Mouse (Mus musculus) forebrain, embryonic 13.5 days (tissue): ENCODE data around the gene Taco1. TPM values are rescaled to one million over a fixed set of nuclear protein-coding genes. Genes with fewer than 3 reads are reported as not detected.

ENCODE experiments used
- ATAC-seq: fragments of 200-750 bp; cut with Nextera tagmentation; 2 replicates; pipeline ENCODE4 v1.8.0; 2017
- H3K27ac ChIP-seq: fragments of 300-500 bp; sonication (generic); 2 replicates; pipeline ENCODE4 v1.5.1; 2015; ENCODE audit warnings: inconsistent platforms, mild to moderate bottlenecking, moderate library complexity
- H3K27me3 ChIP-seq: fragments of 300-500 bp; sonication (generic); 2 replicates; pipeline ENCODE4 v1.6.1; 2015; ENCODE audit warnings: mild to moderate bottlenecking, inconsistent platforms
- H3K36me3 ChIP-seq: fragments of 300-500 bp; sonication (generic); 2 replicates; pipeline ENCODE4 v1.6.1; 2015; ENCODE audit warnings: mild to moderate bottlenecking, inconsistent platforms; ENCODE audit not compliant: poor library complexity, severe bottlenecking
- H3K4me1 ChIP-seq: fragments of 300-500 bp; sonication (generic); 2 replicates; pipeline ENCODE4 v1.6.1; 2015; ENCODE audit warnings: inconsistent platforms
- H3K4me2 ChIP-seq: fragments of 300-500 bp; sonication (generic); 2 replicates; pipeline ENCODE4 v1.6.1; 2015; ENCODE audit warnings: inconsistent platforms, mild to moderate bottlenecking, moderate library complexity
- H3K4me3 ChIP-seq: fragments of 300-500 bp; sonication (generic); 2 replicates; pipeline ENCODE4 v1.5.1; 2015; ENCODE audit warnings: mild to moderate bottlenecking, inconsistent platforms
- H3K9ac ChIP-seq: fragments of 300-500 bp; sonication (generic); 2 replicates; pipeline ENCODE4 v1.6.1; 2015; ENCODE audit warnings: mild to moderate bottlenecking, inconsistent platforms
- H3K9me3 ChIP-seq: fragments of 300-500 bp; sonication (generic); replicated peaks from 2 replicates; pipeline ENCODE4 v1.6.1; 2016; ENCODE audit warnings: inconsistent platforms
- WGBS: fragments of 180-500 bp; shearing (Covaris S2); methylation state at CpG from one replicate; pipeline ENCODE4 v1.1.7; 2015; 5-methylcytosine and 5-hydroxymethylcytosine counted together
- polyA plus RNA-seq: library from polyadenylated mRNA; unstranded; fragments of >200 nt; fragmentation: Nextera tagmentation; extraction: Ambion mirVana; gene quantifications from 2 replicates; pipeline ENCODE4 v1.2.1, GENCODE M21; 2015

Gene Taco1
- polyA plus RNA-seq, 1 experiment from 2014 or later: 8.9 TPM

GRCm38 (mm10) chr11:106044349-106044748 is 21.5 kb upstream of the Taco1 start:
- Histone ChIP-seq H3K4me2 (no peak overlapping the region), H3K4me3 (no peak overlapping the region), H3K4me1 (peaks cover 5% of the 10 kb centered on the region), H3K27me3 (no peaks in the 10 kb centered on the region), H3K9me3 (no peaks in the 10 kb centered on the region), H3K9ac (no peak overlapping the region), H3K27ac (no peak overlapping the region), H3K36me3 (peaks cover 27% of the 10 kb centered on the region)
- ATAC-seq: no peak

GRCm38 (mm10) chr11:106045256-106045655 is 20.6 kb upstream of the Taco1 start:
- no peaks in the 10 kb centered on the region for H3K9me3 ChIP-seq
- H3K27me3 ChIP-seq: no peaks in the 10 kb centered on the region
- no peak for ATAC-seq
- no peaks in the 10 kb centered on the region for H3K4me1 ChIP-seq
- H3K4me2 ChIP-seq: no peak overlapping the region
- no peak overlapping the region for H3K9ac ChIP-seq
- H3K27ac ChIP-seq: no peak overlapping the region
- H3K36me3 ChIP-seq: peaks cover 37% of the 10 kb centered on the region
- no peak overlapping the region for H3K4me3 ChIP-seq
- WGBS: 94% methylated on average over 1 of the region's 1 CpGs

GRCm38 (mm10) chr11:106045780-106046179 is 20.1 kb upstream of the Taco1 start:
- 93% methylated on average over 3 of the region's 3 CpGs for WGBS
- H3K4me2 ChIP-seq: no peak overlapping the region
- no peak overlapping the region for H3K9ac ChIP-seq
- no peaks in the 10 kb centered on the region for H3K9me3 ChIP-seq
- H3K4me1 ChIP-seq: no peaks in the 10 kb centered on the region
- no peaks in the 10 kb centered on the region for H3K27me3 ChIP-seq
- no peak overlapping the region for H3K27ac ChIP-seq
- H3K36me3 ChIP-seq: peaks cover 42% of the 10 kb centered on the region
- ATAC-seq: no peak
- H3K4me3 ChIP-seq: no peak overlapping the region

GRCm38 (mm10) chr11:106046584-106046983 is 19.3 kb upstream of the Taco1 start:
- Histone ChIP-seq H3K9ac (no peak overlapping the region), H3K9me3 (no peaks in the 10 kb centered on the region), H3K36me3 (peaks cover 50% of the 10 kb centered on the region), H3K4me2 (no peak overlapping the region), H3K4me3 (no peak overlapping the region), H3K27ac (no peak overlapping the region), H3K27me3 (no peaks in the 10 kb centered on the region), H3K4me1 (no peaks in the 10 kb centered on the region)
- 86% methylated on average over 9 of the region's 9 CpGs for WGBS
- ATAC-seq: no peak

GRCm38 (mm10) chr11:106053921-106054320 is 11.9 kb upstream of the Taco1 start:
- ATAC-seq: no peak
- Histone ChIP-seq H3K36me3 (peaks cover 99% of the 10 kb centered on the region), H3K4me1 (no peaks in the 10 kb centered on the region), H3K27me3 (no peaks in the 10 kb centered on the region), H3K9me3 (no peaks in the 10 kb centered on the region), H3K4me2 (no peak overlapping the region), H3K4me3 (no peak overlapping the region), H3K9ac (no peak overlapping the region), H3K27ac (no peak overlapping the region)
- 93% methylated on average over 2 of the region's 2 CpGs for WGBS

GRCm38 (mm10) chr11:106054600-106054999 is 11.3 kb upstream of the Taco1 start:
- H3K4me3 ChIP-seq: no peak overlapping the region
- 97% methylated on average over 8 of the region's 8 CpGs for WGBS
- H3K36me3 ChIP-seq: peaks cover 99% of the 10 kb centered on the region
- ATAC-seq: no peak
- H3K27ac ChIP-seq: no peak overlapping the region
- H3K27me3 ChIP-seq: no peaks in the 10 kb centered on the region
- no peaks in the 10 kb centered on the region for H3K4me1 ChIP-seq
- no peak overlapping the region for H3K4me2 ChIP-seq
- no peak overlapping the region for H3K9ac ChIP-seq
- no peaks in the 10 kb centered on the region for H3K9me3 ChIP-seq

GRCm38 (mm10) chr11:106055341-106055740 is 10.5 kb upstream of the Taco1 start:
- H3K27ac ChIP-seq: no peak overlapping the region
- H3K9me3 ChIP-seq: no peaks in the 10 kb centered on the region
- H3K36me3 ChIP-seq: peaks cover 97% of the 10 kb centered on the region
- H3K4me1 ChIP-seq: no peaks in the 10 kb centered on the region
- H3K9ac ChIP-seq: no peak overlapping the region
- no peaks in the 10 kb centered on the region for H3K27me3 ChIP-seq
- no peak overlapping the region for H3K4me3 ChIP-seq
- WGBS: 95% methylated on average over 6 of the region's 6 CpGs
- ATAC-seq: no peak
- no peak overlapping the region for H3K4me2 ChIP-seq

GRCm38 (mm10) chr11:106056819-106057491 is 8.9 kb upstream of the Taco1 start:
- 93% methylated on average over 8 of the region's 8 CpGs for WGBS
- no peaks in the 10 kb centered on the region for H3K4me1 ChIP-seq
- no peak overlapping the region for H3K4me2 ChIP-seq
- no peaks in the 10 kb centered on the region for H3K9me3 ChIP-seq
- H3K27me3 ChIP-seq: no peaks in the 10 kb centered on the region
- ATAC-seq: no peak
- no peak overlapping the region for H3K9ac ChIP-seq
- H3K27ac ChIP-seq: no peak overlapping the region
- H3K4me3 ChIP-seq: no peak overlapping the region
- H3K36me3 ChIP-seq: peaks cover 81% of the 10 kb centered on the region

- Histone ChIP-seq H3K27ac (no peak overlapping the region), H3K4me1 (no peaks in the 10 kb centered on the region), H3K36me3 (peaks cover 70% of the 10 kb centered on the region), H3K4me3 (no peak overlapping the region), H3K4me2 (no peak overlapping the region), H3K9ac (no peak overlapping the region), H3K27me3 (no peaks in the 10 kb centered on the region), H3K9me3 (no peaks in the 10 kb centered on the region)
- 77% methylated on average over 8 of the region's 8 CpGs for WGBS
- ATAC-seq: no peak
Measured at GRCm38 (mm10) chr11:106058020-106058419, 7.8 kb upstream of the Taco1 start.

- Histone ChIP-seq H3K27me3 (no peaks in the 10 kb centered on the region), H3K4me3 (no peak overlapping the region), H3K9me3 (no peaks in the 10 kb centered on the region), H3K4me1 (0 out of 2 replicates have a peak, but pooled peaks cover 2% of the 10 kb centered on the region), H3K9ac (no peak overlapping the region), H3K4me2 (no peak overlapping the region), H3K27ac (no peak overlapping the region), H3K36me3 (peaks cover 45% of the 10 kb centered on the region)
- no peak for ATAC-seq
- 94% methylated on average over 1 of the region's 1 CpGs for WGBS
Measured at GRCm38 (mm10) chr11:106060549-106060948, 5.3 kb upstream of the Taco1 start.

- H3K27ac ChIP-seq: no peak overlapping the region
- no peaks in the 10 kb centered on the region for H3K27me3 ChIP-seq
- no peaks in the 10 kb centered on the region for H3K9me3 ChIP-seq
- H3K36me3 ChIP-seq: peaks cover 37% of the 10 kb centered on the region
- no peak overlapping the region for H3K4me3 ChIP-seq
- no peak overlapping the region for H3K4me2 ChIP-seq
- H3K9ac ChIP-seq: no peak overlapping the region
- ATAC-seq: no peak
- H3K4me1 ChIP-seq: peaks cover 2% of the 10 kb centered on the region; the same call in 1 of the 2 replicates
- 85% methylated on average over 1 of the region's 1 CpGs for WGBS
Measured at GRCm38 (mm10) chr11:106061311-106061710, 4.5 kb upstream of the Taco1 start.

GRCm38 (mm10) chr11:106063756-106064155 is 2.1 kb upstream of the Taco1 start:
- H3K9me3 ChIP-seq: no peaks in the 10 kb centered on the region
- H3K27me3 ChIP-seq: no peaks in the 10 kb centered on the region
- peaks cover 7% of the 10 kb centered on the region for H3K4me1 ChIP-seq
- WGBS: 81% methylated on average over 5 of the region's 5 CpGs
- H3K4me2 ChIP-seq: no peak overlapping the region
- H3K9ac ChIP-seq: no peak overlapping the region
- H3K36me3 ChIP-seq: peaks cover 13% of the 10 kb centered on the region
- H3K4me3 ChIP-seq: no peak overlapping the region
- no peak for ATAC-seq
- no peak overlapping the region for H3K27ac ChIP-seq
